ENCODE assay signal across 26 mouse cellular contexts in genomic region chr6:34412688-34413087, GRCm38 (mm10). TPM values are rescaled to one million over a fixed set of nuclear protein-coding genes. Genes with fewer than 3 reads are reported as not detected.
DNase-seq lines count a peak whose midpoint lies in the region; ATAC-seq and TF ChIP-seq lines count a peak whose summit lies in the region.
"Had no signal": no experiment of that assay in that cellular context is flagged by ENCODE, and none has a peak within 500 bp of the region (broad histone marks: within the 10 kb centered on the region; RNA-seq: fewer than 3 reads in every experiment).

No protein-coding gene starts in this region.

- no peak for TF ChIP-seq CTCF in liver, adult 2 months (IDR thresholded peaks at IDR 0.05; ENCODE audit: low read depth, low read length)

- no peak for ATAC-seq in midbrain, embryonic 11.5 days (ENCODE audit: low FRiP score)
- ATAC-seq in midbrain, embryonic 15.5 days (replicated peaks): no peak
- ATAC-seq in neural tube, embryonic 15.5 days (ENCODE audit: low FRiP score): no peak
- ATAC-seq: forebrain, embryonic 13.5 days; forebrain, postnatal 0 days; hindbrain, postnatal 0 days had no signal

- no peak overlapping the region for H3K4me3 ChIP-seq in liver, adult 2 months (ENCODE audit: insufficient read depth, low read depth, low read length)
- no peak overlapping the region for H3K4me3 ChIP-seq in midbrain, embryonic 11.5 days (ENCODE audit: low read depth, low read length)
- no peak overlapping the region for H3K4me3 ChIP-seq in midbrain, embryonic 15.5 days
- no peak overlapping the region for H3K4me3 ChIP-seq in neural tube, embryonic 15.5 days (replicated peaks)
- H3K4me3 ChIP-seq: forebrain, embryonic 10.5 days; forebrain, embryonic 13.5 days; gastrocnemius, adult 2 months; heart, embryonic 12.5 days; heart, embryonic 15.5 days had no signal

- no peak for TF ChIP-seq POLR2A in liver, adult 2 months (IDR thresholded peaks at IDR 0.05; ENCODE audit: extremely low read depth, insufficient read depth, low read length)

- peaks cover 8% of the 10 kb centered on the region for H3K4me1 ChIP-seq in liver, adult 2 months (ENCODE audit: control insufficient read depth, insufficient read depth, low read length)
- no peaks in the 10 kb centered on the region for H3K4me1 ChIP-seq in midbrain, embryonic 11.5 days (ENCODE audit: control insufficient read depth, insufficient read depth, low read length)
- H3K4me1 ChIP-seq in midbrain, embryonic 15.5 days: no peaks in the 10 kb centered on the region
- no peaks in the 10 kb centered on the region for H3K4me1 ChIP-seq in neural tube, embryonic 15.5 days
- H3K4me1 ChIP-seq: forebrain, embryonic 10.5 days; forebrain, embryonic 13.5 days; heart, embryonic 12.5 days had no signal

- no peak overlapping the region for H3K9ac ChIP-seq in liver, adult 2 months (ENCODE audit: low read depth, low read length)
- no peak overlapping the region for H3K9ac ChIP-seq in midbrain, embryonic 11.5 days (ENCODE audit: low read length)
- H3K9ac ChIP-seq in midbrain, embryonic 15.5 days: no peak overlapping the region
- no peak overlapping the region for H3K9ac ChIP-seq in neural tube, embryonic 15.5 days (replicated peaks)
- H3K9ac ChIP-seq: forebrain, embryonic 13.5 days; forebrain, postnatal 0 days; heart, embryonic 12.5 days; heart, embryonic 15.5 days; hindbrain, embryonic 14.5 days had no signal

- peak; percentile 36 for DNase-seq in adrenal gland, adult 2 months
- no peak for DNase-seq in adrenal gland, postnatal 10 days
- DNase-seq in liver, adult 2 months (ENCODE audit: extremely low read depth, low read depth, low spot score): peak; percentile 12
- DNase-seq in liver: no peak
- DNase-seq in midbrain, embryonic 11.5 days (ENCODE audit: low spot score, missing footprints): peak; percentile 51
- DNase-seq in kidney, postnatal 14 days: no peak
- DNase-seq: cerebellum, adult 18-20 months; cerebellum, adult 9-10 months; forebrain, postnatal 0 days; gastrocnemius, adult 2 months; gastrocnemius, postnatal 14 days; heart, adult 18-20 months; heart, postnatal 14 days had no signal

- H3K79me2 ChIP-seq in liver, adult 2 months (ENCODE audit: control insufficient read depth, insufficient read depth, low read length): no peaks in the 10 kb centered on the region

- H3K9me3 ChIP-seq in midbrain, embryonic 11.5 days (ENCODE audit: control insufficient read depth, low read length): no peaks in the 10 kb centered on the region
- H3K9me3 ChIP-seq in midbrain, embryonic 15.5 days: no peaks in the 10 kb centered on the region
- H3K9me3 ChIP-seq in neural tube, embryonic 15.5 days (replicated peaks): no peaks in the 10 kb centered on the region
- H3K9me3 ChIP-seq: forebrain, embryonic 10.5 days; forebrain, embryonic 13.5 days; G1E; heart, embryonic 15.5 days had no signal

- 77% methylated on average over 1 of the region's 1 CpGs for WGBS in liver, adult 2 months
- 67% methylated on average over 1 of the region's 1 CpGs for WGBS in midbrain, embryonic 11.5 days
- WGBS in midbrain, embryonic 15.5 days: 81% methylated on average over 1 of the region's 1 CpGs
- WGBS in neural tube, embryonic 15.5 days: 72% methylated on average over 1 of the region's 1 CpGs

- H3K27me3 ChIP-seq in liver, adult 2 months (ENCODE audit: control insufficient read depth, insufficient read depth, low read length): no peaks in the 10 kb centered on the region
- H3K27me3 ChIP-seq in midbrain, embryonic 11.5 days (ENCODE audit: control insufficient read depth, insufficient read depth, low read length): no peaks in the 10 kb centered on the region
- no peaks in the 10 kb centered on the region for H3K27me3 ChIP-seq in midbrain, embryonic 15.5 days (replicated peaks)
- H3K27me3 ChIP-seq in neural tube, embryonic 15.5 days (replicated peaks): no peaks in the 10 kb centered on the region
- H3K27me3 ChIP-seq: forebrain, embryonic 13.5 days; heart, embryonic 12.5 days; heart, embryonic 15.5 days had no signal

- H3K27ac ChIP-seq in liver, adult 2 months (replicated peaks; ENCODE audit: insufficient read depth, low read depth, low read length): no peak overlapping the region
- no peak overlapping the region for H3K27ac ChIP-seq in midbrain, embryonic 11.5 days (ENCODE audit: low read depth, low read length)
- H3K27ac ChIP-seq in midbrain, embryonic 15.5 days: no peak overlapping the region
- no peak overlapping the region for H3K27ac ChIP-seq in neural tube, embryonic 15.5 days (replicated peaks)
- H3K27ac ChIP-seq: forebrain, embryonic 10.5 days; forebrain, embryonic 13.5 days; gastrocnemius, adult 2 months; heart, embryonic 15.5 days; hindbrain, embryonic 14.5 days; hindbrain, postnatal 0 days had no signal

- H3K4me2 ChIP-seq in midbrain, embryonic 11.5 days: no peak overlapping the region
- H3K4me2 ChIP-seq in midbrain, embryonic 15.5 days: no peak overlapping the region
- H3K4me2 ChIP-seq in neural tube, embryonic 15.5 days: no peak overlapping the region
- H3K4me2 ChIP-seq: forebrain, embryonic 13.5 days; heart, embryonic 12.5 days; heart, embryonic 15.5 days; hindbrain, embryonic 14.5 days had no signal

- H3K36me3 ChIP-seq in liver, adult 2 months (ENCODE audit: control insufficient read depth, insufficient read depth, low read length): no peaks in the 10 kb centered on the region
- no peaks in the 10 kb centered on the region for H3K36me3 ChIP-seq in midbrain, embryonic 11.5 days (ENCODE audit: control insufficient read depth, insufficient read depth, low read length)
- H3K36me3 ChIP-seq in midbrain, embryonic 15.5 days (replicated peaks): no peaks in the 10 kb centered on the region
- H3K36me3 ChIP-seq in neural tube, embryonic 15.5 days: no peaks in the 10 kb centered on the region
- H3K36me3 ChIP-seq: forebrain, embryonic 10.5 days; G1E; heart, embryonic 12.5 days; heart, embryonic 15.5 days had no signal

RNA-seq across cellular contexts. Expression of gene Akr1b7, which starts 0.6 kb away (rescaled TPM):
- total RNA-seq in adrenal gland, adult 2 months (2021): 1,000 to 10,000 TPM; 2,991 to 6,085 TPM
- polyA plus RNA-seq in adrenal gland, adult 2 months (2012; rRNA removed): 318 and 465 TPM in 2 replicates
- total RNA-seq in adrenal gland, postnatal 10 days (2021): 1,000 to 10,000 TPM in 1 of 2 experiments, 100 to 1,000 TPM in 1; 143 to 1,372 TPM
- total RNA-seq in liver, adult 2 months (2014; rRNA removed): 6.4 and 13.9 TPM in 2 replicates
- polyA plus RNA-seq in liver, adult 2 months (2012; rRNA removed): 0.27 and 1.1 TPM in 2 replicates
- not detected in 2 replicates for polyA plus RNA-seq in midbrain, embryonic 11.5 days (2014; fragmentation: Nextera tagmentation; extraction: Ambion mirVana)
- 0.13 TPM in 1 of 2 replicates, not detected in the other for polyA plus RNA-seq in midbrain, embryonic 15.5 days (2015; fragmentation: Nextera tagmentation; extraction: Ambion mirVana)
- 0.35 and 0.65 TPM in 2 replicates for polyA plus RNA-seq in neural tube, embryonic 15.5 days (2015; fragmentation: Nextera tagmentation; extraction: Ambion mirVana)
- total RNA-seq: forebrain, postnatal 0 days; G1E; gastrocnemius, adult 2 months; gastrocnemius, postnatal 14 days; heart, adult 18-20 months; heart, postnatal 14 days; heart, postnatal 4 days; hindbrain, postnatal 0 days had no signal
- polyA plus RNA-seq: embryonic facial prominence, embryonic 11.5 days; embryonic facial prominence, embryonic 14.5 days; forebrain, embryonic 13.5 days; G1E; heart, embryonic 15.5 days; hindbrain, embryonic 11.5 days; hindbrain, embryonic 14.5 days; hindbrain, postnatal 0 days had no signal

RNA-seq across cellular contexts. Expression of gene Akr1b10, which starts 28.7 kb away (rescaled TPM):
- 100 to 1,000 TPM; 167 to 199 TPM for total RNA-seq in adrenal gland, adult 2 months (2021)
- 53.5 and 64.3 TPM in 2 replicates for polyA plus RNA-seq in adrenal gland, adult 2 months (2012; rRNA removed)
- 10 to 100 TPM; 84.6 to 85.5 TPM for total RNA-seq in adrenal gland, postnatal 10 days (2021)
- 3.8 and 4.4 TPM in 2 replicates for total RNA-seq in liver, adult 2 months (2014; rRNA removed)
- 1.4 and 1.7 TPM in 2 replicates for polyA plus RNA-seq in liver, adult 2 months (2012; rRNA removed)
- polyA plus RNA-seq in midbrain, embryonic 11.5 days (2014; fragmentation: Nextera tagmentation; extraction: Ambion mirVana): 11.7 and 14.2 TPM in 2 replicates
- polyA plus RNA-seq in midbrain, embryonic 15.5 days (2015; fragmentation: Nextera tagmentation; extraction: Ambion mirVana): 9.4 and 10.0 TPM in 2 replicates
- 13.7 and 16.0 TPM in 2 replicates for polyA plus RNA-seq in neural tube, embryonic 15.5 days (2015; fragmentation: Nextera tagmentation; extraction: Ambion mirVana)

RNA-seq across cellular contexts. Expression of gene Akr1b8, which starts 58.8 kb away (rescaled TPM):
- 100 to 1,000 TPM; 267 to 269 TPM for total RNA-seq in adrenal gland, adult 2 months (2021)
- polyA plus RNA-seq in adrenal gland, adult 2 months (2012; rRNA removed): 20.2 and 28.5 TPM in 2 replicates
- 100 to 1,000 TPM in 1 of 2 experiments, 10 to 100 TPM in 1; 53.8 to 120 TPM for total RNA-seq in adrenal gland, postnatal 10 days (2021)
- total RNA-seq in liver, adult 2 months (2014; rRNA removed): 2.9 and 4.4 TPM in 2 replicates
- 0.73 and 1.5 TPM in 2 replicates for polyA plus RNA-seq in liver, adult 2 months (2012; rRNA removed)
- polyA plus RNA-seq in midbrain, embryonic 11.5 days (2014; fragmentation: Nextera tagmentation; extraction: Ambion mirVana): 23.0 and 25.5 TPM in 2 replicates
- polyA plus RNA-seq in midbrain, embryonic 15.5 days (2015; fragmentation: Nextera tagmentation; extraction: Ambion mirVana): 2.6 TPM in 2 replicates
- 4.7 and 5.7 TPM in 2 replicates for polyA plus RNA-seq in neural tube, embryonic 15.5 days (2015; fragmentation: Nextera tagmentation; extraction: Ambion mirVana)

Comparison
In these comparisons a context has a peak if more than half of its experiments do, and no peak if none do; other contexts are left out.
1. DNase-seq: peak in adrenal gland, adult 2 months (single experiment), liver, adult 2 months (single experiment) and midbrain, embryonic 11.5 days (single experiment); none in adrenal gland, postnatal 10 days (single experiment), liver (single experiment) and kidney, postnatal 14 days (single experiment).
2. RNA of gene Akr1b7, which starts 0.6 kb away (polyA plus RNA-seq): 318 to 465 TPM in adrenal gland, adult 2 months; 0.27 to 1.1 TPM in liver, adult 2 months, 0.35 to 0.65 TPM in neural tube, embryonic 15.5 days, not detected in midbrain, embryonic 11.5 days and 0.13 TPM in midbrain, embryonic 15.5 days; every median in the first group is over 100 times any median in the second.